Mouse (Mus musculus) megakaryocyte, embryonic 14.5 days (primary cell): Measurements from ENCODE around the gene Fam83e. TPM values are rescaled to one million over a fixed set of nuclear protein-coding genes. Genes with fewer than 3 reads are reported as not detected.

Experiments
- H3K27me3 ChIP-seq: replicated peaks from 2 replicates; pipeline ENCODE3; 2012; ENCODE audit warnings: inconsistent platforms
- H3K36me3 ChIP-seq: replicated peaks from 2 replicates; pipeline ENCODE3; 2012; ENCODE audit warnings: low read length, inconsistent platforms, mixed read lengths
- H3K4me1 ChIP-seq: 2 replicates; pipeline ENCODE4 v1.6.1; 2012; ENCODE audit warnings: inconsistent platforms
- H3K4me3 ChIP-seq: replicated peaks from 2 replicates; pipeline ENCODE3; 2012; ENCODE audit warnings: moderate library complexity, mild to moderate bottlenecking, inconsistent platforms
- H3K9me3 ChIP-seq: 2 replicates; pipeline ENCODE4 v1.6.1; 2012; ENCODE audit warnings: inconsistent platforms
- FLI1 ChIP-seq: IDR thresholded peaks from 2 replicates; pipeline ENCODE4 v1.6.1; 2012; ENCODE audit warnings: low read length, inconsistent platforms, mixed read lengths
- GATA1 ChIP-seq: IDR thresholded peaks from 3 replicates; pipeline ENCODE4 v1.6.1; 2012; ENCODE audit warnings: mixed read lengths, low read length, inconsistent platforms, borderline replicate concordance
- polyA plus RNA-seq: library from polyadenylated mRNA; stranded (reverse); fragments of >175 nt; gene quantifications from 2 replicates; pipeline ENCODE4 v1.2.3, GENCODE M21; 2012; ENCODE audit warnings: low replicate concordance; ENCODE audit not compliant: insufficient read depth

Gene Fam83e
- polyA plus RNA-seq, 1 experiment, result not detected

GRCm38 (mm10) chr7:45707375-45707967 is 13.5 kb upstream of the Fam83e start:
- Histone ChIP-seq H3K4me1 (peaks cover 92% of the 10 kb centered on the region), H3K4me3 (peak overlapping the region; percentile 94), H3K27me3 (no peaks in the 10 kb centered on the region), H3K9me3 (no peaks in the 10 kb centered on the region), H3K36me3 (peaks cover 43% of the 10 kb centered on the region)
- TF ChIP-seq FLI1, result no peak
- no peak for TF ChIP-seq GATA1

DNA sequence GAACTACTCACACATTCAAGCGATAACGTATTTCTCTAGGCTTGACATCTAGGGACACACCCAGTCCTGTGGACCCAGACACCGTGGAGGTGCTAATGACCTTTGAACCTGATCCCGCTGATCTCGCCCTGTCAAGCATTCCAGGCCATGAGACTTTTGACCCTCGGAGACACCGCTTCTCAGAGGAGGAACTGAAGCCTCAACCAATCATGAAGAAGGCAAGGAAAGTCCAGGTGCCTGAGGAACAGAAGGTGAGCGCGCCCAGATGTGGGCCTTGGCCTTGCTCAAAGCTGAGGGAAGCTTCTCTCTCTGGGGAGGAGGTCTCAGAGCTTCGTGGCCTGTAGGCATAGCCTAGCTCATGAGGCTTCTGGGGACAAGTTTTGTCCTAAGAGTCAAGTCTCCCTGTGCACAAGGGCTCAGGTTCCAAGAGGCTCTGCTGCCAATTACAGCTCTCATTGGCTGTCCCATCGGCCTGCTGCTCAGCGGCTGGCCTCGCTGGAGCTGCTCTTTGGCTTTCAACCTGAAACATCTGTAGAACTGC is 12.7 kb upstream of the Fam83e start:
- no peak for TF ChIP-seq GATA1
- TF ChIP-seq FLI1, result no peak
- H3K4me1 ChIP-seq, result peaks cover 92% of the 10 kb centered on the region
- no peaks in the 10 kb centered on the region for H3K9me3 ChIP-seq
- peak overlapping the region; percentile 94 for H3K4me3 ChIP-seq
- H3K36me3 ChIP-seq, result peaks cover 52% of the 10 kb centered on the region
- H3K27me3 ChIP-seq, result no peaks in the 10 kb centered on the region

DNA sequence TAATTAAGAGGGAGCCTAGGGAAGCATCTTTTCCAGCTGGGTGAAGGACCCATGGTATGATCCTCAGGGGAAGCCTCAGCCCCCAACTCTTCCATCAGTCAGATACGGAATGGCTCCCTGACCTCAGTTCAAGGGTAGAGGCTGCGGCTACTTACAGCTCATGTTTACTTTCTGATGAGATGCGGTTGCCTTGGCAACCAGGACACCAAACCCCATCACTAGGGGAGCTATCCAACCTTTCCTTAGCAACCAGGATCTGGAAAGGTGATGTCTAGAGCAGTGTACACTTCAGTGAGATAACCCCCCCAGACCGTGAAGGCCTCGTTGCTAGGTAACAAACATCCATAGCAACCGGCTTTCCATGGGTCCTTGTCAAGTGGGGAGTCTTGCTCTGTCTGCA is 12.0 kb upstream of the Fam83e start:
- no peak for TF ChIP-seq GATA1
- no peak for TF ChIP-seq FLI1
- peak overlapping the region; percentile 94 for H3K4me3 ChIP-seq
- peaks cover 59% of the 10 kb centered on the region for H3K36me3 ChIP-seq
- H3K4me1 ChIP-seq, result peaks cover 92% of the 10 kb centered on the region
- no peaks in the 10 kb centered on the region for H3K27me3 ChIP-seq
- H3K9me3 ChIP-seq, result no peaks in the 10 kb centered on the region

GRCm38 (mm10) chr7:45709677-45710355 is 11.2 kb upstream of the Fam83e start:
- H3K4me1 ChIP-seq, result peaks cover 91% of the 10 kb centered on the region
- H3K9me3 ChIP-seq, result no peaks in the 10 kb centered on the region
- H3K27me3 ChIP-seq, result no peaks in the 10 kb centered on the region
- H3K36me3 ChIP-seq, result peaks cover 61% of the 10 kb centered on the region
- H3K4me3 ChIP-seq, result peak overlapping the region; percentile 74
- TF ChIP-seq GATA1 (no peak), FLI1 (no peak)

DNA sequence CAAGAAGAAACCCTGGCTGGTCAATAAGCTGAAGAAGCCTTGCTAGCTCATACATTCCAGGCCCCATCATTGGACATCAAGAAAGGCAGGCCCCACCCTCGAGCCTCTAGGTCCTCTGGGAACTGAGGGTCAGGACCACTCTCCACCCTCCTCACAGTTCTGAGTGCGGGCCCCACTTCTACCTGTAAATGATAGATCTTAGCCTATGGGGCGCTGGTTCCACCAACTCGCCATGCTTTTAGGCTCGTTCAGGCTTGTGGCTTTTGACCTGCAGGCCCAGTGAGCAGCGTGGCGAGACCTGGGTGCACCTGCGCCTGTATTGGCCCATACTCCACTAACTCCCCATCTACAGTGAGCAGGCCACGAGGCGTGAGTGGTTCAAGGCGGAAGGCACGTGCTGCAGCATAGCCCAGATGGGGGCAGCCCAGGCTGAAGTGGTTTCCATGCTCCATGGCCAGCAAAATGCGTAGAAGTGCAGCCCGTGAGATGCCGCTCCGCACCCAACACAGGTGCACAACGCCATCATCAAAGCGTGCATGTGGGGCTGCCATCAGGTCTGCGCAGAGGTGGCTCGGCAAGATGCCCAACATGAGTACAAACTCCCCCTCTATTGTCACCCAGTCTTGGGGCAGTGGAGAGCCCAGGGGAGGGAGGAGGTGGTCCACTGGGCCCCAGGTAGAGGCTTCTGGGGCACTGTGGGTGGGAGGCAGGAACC is 10.4 kb upstream of the Fam83e start:
- Histone ChIP-seq H3K27me3 (no peaks in the 10 kb centered on the region), H3K4me1 (peaks cover 87% of the 10 kb centered on the region), H3K9me3 (no peaks in the 10 kb centered on the region), H3K36me3 (peaks cover 65% of the 10 kb centered on the region), H3K4me3 (peak overlapping the region; percentile 74)
- TF ChIP-seq GATA1 (no peak), FLI1 (no peak)

DNA sequence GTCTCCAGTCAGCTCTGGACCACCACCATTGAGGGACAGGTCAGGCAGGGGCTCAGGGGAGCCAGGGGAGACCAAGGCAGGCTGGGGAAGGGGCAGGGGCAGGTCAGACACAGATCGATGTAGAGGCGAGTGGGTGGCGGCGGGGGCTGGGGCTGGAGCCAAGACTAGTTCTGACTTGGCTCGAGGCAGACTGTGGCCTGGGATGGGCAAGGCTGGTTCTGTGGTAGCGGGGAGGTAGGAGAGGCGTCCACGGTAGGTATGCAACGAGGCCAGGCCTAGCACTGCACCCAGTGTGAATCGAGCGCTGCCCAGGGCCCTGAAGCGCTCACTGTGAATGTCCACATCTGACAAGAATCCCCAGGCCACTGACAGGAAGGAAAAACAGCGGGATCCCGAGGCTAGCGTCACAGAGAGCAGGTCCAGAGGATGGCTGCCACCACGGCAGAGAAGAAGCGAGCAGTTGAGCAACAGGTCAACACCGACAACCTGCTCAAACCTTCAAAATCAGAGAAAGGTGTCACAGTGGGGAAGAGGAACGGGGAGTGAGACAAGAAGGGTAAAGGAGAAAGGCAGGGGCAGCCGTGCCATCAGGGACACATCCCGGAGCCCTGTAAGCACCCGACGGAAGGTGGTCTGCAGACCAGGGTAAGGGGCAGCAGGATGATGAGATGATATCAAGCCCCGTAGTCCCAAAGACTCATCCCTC is 9.5 kb upstream of the Fam83e start:
- Histone ChIP-seq H3K27me3 (no peaks in the 10 kb centered on the region), H3K36me3 (peaks cover 67% of the 10 kb centered on the region), H3K4me1 (peaks cover 90% of the 10 kb centered on the region), H3K4me3 (peak overlapping the region; percentile 69), H3K9me3 (no peaks in the 10 kb centered on the region)
- no peak for TF ChIP-seq FLI1
- TF ChIP-seq GATA1, result no peak

DNA sequence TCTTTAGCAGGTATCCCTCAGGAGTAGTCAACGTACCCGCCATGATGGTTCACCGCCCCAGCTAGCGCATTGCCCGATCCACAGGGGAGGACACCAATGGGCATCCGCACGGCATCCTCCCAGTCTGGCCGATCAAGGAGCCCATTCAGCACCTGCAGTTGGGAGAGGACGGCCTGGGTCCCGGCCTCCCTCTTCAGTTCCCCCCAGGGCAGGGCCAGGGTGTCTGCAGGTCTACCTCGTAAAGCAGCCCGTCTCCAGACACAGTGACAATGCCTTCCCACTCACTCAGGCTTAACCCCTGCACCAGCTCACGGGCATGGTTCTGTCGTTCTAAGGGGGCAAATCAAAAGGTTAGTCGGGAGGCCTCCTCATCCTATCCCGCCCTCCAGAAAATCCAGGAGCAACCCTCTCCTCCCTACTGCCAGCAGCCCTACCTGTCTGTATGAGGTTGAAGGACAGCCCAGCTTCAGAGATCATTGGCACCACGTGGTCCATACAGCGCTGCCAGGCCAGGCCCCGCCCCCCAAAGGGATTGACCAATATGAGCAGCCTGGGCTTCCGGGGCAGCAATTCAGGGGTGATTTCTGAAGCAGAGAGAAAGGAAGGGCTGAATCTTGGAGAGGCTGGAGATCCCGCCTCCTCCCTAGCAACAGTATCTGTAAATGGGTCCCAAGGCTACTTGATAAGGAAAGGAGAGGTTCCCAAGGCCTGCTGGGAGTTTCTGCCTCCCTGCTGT is 8.8 kb upstream of the Fam83e start:
- no peaks in the 10 kb centered on the region for H3K9me3 ChIP-seq

DNA sequence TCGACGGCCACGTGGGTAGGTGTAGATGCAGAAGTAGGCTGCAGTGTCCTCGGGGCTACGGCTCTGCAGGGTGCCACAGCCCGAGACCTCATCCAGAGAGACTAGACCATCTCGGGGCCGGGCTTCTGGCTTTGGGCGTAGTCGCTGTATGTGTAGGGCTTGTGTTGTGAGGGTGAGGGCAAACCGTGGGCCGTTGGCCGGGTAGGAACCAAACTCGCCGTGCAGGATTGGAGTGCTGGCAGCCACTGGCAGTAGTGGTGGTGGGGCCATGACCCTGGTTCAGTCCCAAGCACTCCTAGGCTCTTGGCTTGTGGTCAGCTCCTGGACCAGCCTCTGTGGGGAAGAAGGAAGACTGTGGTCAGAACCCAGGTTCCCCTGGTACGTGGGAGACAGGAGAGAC is 7.6 kb upstream of the Fam83e start:
- TF ChIP-seq FLI1 (no peak), GATA1 (no peak)
- no peaks in the 10 kb centered on the region for H3K9me3 ChIP-seq
- peaks cover 77% of the 10 kb centered on the region for H3K4me1 ChIP-seq
- peaks cover 65% of the 10 kb centered on the region for H3K36me3 ChIP-seq
- H3K4me3 ChIP-seq, result peak overlapping the region; percentile 99
- no peaks in the 10 kb centered on the region for H3K27me3 ChIP-seq

More for the DNA sequence above, 8.8 kb upstream of the Fam83e start:
- TF ChIP-seq FLI1 (no peak), GATA1 (no peak)
- peaks cover 68% of the 10 kb centered on the region for H3K36me3 ChIP-seq
- H3K27me3 ChIP-seq, result no peaks in the 10 kb centered on the region
- H3K4me1 ChIP-seq, result peaks cover 90% of the 10 kb centered on the region
- H3K4me3 ChIP-seq, result peak overlapping the region; percentile 99
